Mouse (Mus musculus) stomach, postnatal 0 days (tissue): ENCODE results near the gene Arhgdib.

Experiments
- CTCF ChIP-seq: IDR thresholded peaks from 2 replicates; pipeline ENCODE4 v1.5.1; 2016; ENCODE audit warnings: antibody characterized with exemption, low read depth, mild to moderate bottlenecking, moderate library complexity
- EP300 ChIP-seq: optimal IDR thresholded peaks from 2 replicates; pipeline ENCODE3; 2016; ENCODE audit warnings: antibody characterized with exemption

DNA sequence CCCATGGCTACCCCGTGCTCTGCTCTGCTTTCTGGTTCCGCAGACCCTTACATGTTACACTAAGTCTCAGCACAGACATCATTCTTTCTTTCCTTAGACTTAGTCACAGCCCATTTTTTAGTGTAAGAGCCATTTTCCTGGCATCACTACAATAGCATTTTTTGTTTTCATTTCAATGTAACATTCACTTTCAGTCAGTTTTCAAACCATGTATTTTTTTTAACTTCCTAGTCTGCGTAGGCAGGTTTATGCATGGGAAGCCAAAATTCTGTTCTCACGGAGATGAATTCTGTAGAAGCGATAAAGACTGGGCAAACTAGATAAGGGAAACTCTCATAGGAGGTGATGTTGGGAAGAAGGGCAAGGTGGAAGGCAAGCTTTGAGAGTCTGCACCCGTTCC is 52.1 kb downstream of the Arhgdib start:
- TF ChIP-seq CTCF = no peak
- TF ChIP-seq EP300 = no peak
